Mouse (Mus musculus) intestine, embryonic 16.5 days (tissue): ENCODE data around the gene Cdc37l1. TPM values are rescaled to one million over a fixed set of nuclear protein-coding genes. Genes with fewer than 3 reads are reported as not detected.
"Not testable (repeated sequence)": the region's sequence is repeated elsewhere in the genome, so short reads cannot be mapped to it uniquely, and the experiment has no call there.

Experiments
- ATAC-seq: fragments of 200-750 bp; cut with Nextera tagmentation; 2 replicates; pipeline ENCODE4 v1.8.0; 2017; ENCODE audit warnings: moderate TSS enrichment, moderate library complexity
- H3K27ac ChIP-seq: fragments of 300-500 bp; sonication (generic); 2 replicates; pipeline ENCODE4 v1.5.1; 2014; ENCODE audit warnings: mild to moderate bottlenecking, low read length
- H3K27me3 ChIP-seq: fragments of 300-500 bp; sonication (generic); replicated peaks from 2 replicates; pipeline ENCODE4 v1.6.1; 2014; ENCODE audit warnings: low read length, control low read depth, mixed read lengths; ENCODE audit not compliant: control insufficient read depth, insufficient read depth
- H3K36me3 ChIP-seq: fragments of 300-500 bp; sonication (generic); 2 replicates; pipeline ENCODE4 v1.6.1; 2014; ENCODE audit warnings: low read length, control low read depth; ENCODE audit not compliant: control insufficient read depth, insufficient read depth
- H3K4me1 ChIP-seq: fragments of 300-500 bp; sonication (generic); 2 replicates; pipeline ENCODE4 v1.6.1; 2014; ENCODE audit warnings: low read length, control low read depth, mixed read lengths; ENCODE audit not compliant: control insufficient read depth, insufficient read depth
- H3K4me2 ChIP-seq: fragments of 300-500 bp; sonication (generic); 2 replicates; pipeline ENCODE4 v1.6.1; 2014; ENCODE audit warnings: low read depth, low read length, control low read depth
- H3K4me3 ChIP-seq: fragments of 300-500 bp; sonication (generic); 2 replicates; pipeline ENCODE4 v1.5.1; 2014; ENCODE audit warnings: mild to moderate bottlenecking, low read length
- H3K9ac ChIP-seq: fragments of 300-500 bp; sonication (generic); 2 replicates; pipeline ENCODE4 v1.6.1; 2014; ENCODE audit warnings: low read depth, low read length
- H3K9me3 ChIP-seq: fragments of 300-500 bp; sonication (generic); 2 replicates; pipeline ENCODE4 v1.6.1; 2016; ENCODE audit warnings: low read length, control low read depth; ENCODE audit not compliant: control insufficient read depth
- WGBS: fragments of 180-500 bp; shearing (Covaris S2); extraction: QIAGEN DNeasy Blood & Tissue Kit; methylation state at CpG from one replicate; pipeline ENCODE4 v1.1.7; 2014; 5-methylcytosine and 5-hydroxymethylcytosine counted together
- polyA plus RNA-seq: library from polyadenylated mRNA; unstranded; fragments of >200 nt; fragmentation: Nextera tagmentation; extraction: Ambion mirVana; gene quantifications from 2 replicates; pipeline ENCODE4 v1.2.1, GENCODE M21; 2015

Gene Cdc37l1
- polyA plus RNA-seq, 1 experiment from 2014 or later: 27.2 TPM

GRCm38 (mm10) chr19:28994870-28995269 lies 4.7 kb downstream of the Cdc37l1 start:
- H3K4me1 ChIP-seq: peaks cover 7% of the 10 kb centered on the region
- H3K4me2 ChIP-seq: no peak overlapping the region
- peaks cover 5% of the 10 kb centered on the region; the same call in 1 of the 2 replicates for H3K36me3 ChIP-seq
- WGBS: 74% methylated on average over 7 of the region's 7 CpGs
- H3K27ac ChIP-seq: no peak overlapping the region
- no peaks in the 10 kb centered on the region for H3K9me3 ChIP-seq
- H3K9ac ChIP-seq: no peak overlapping the region
- no peak overlapping the region for H3K4me3 ChIP-seq
- no peaks in the 10 kb centered on the region for H3K27me3 ChIP-seq
- no peak for ATAC-seq

GRCm38 (mm10) chr19:28995366-28995765 lies 5.2 kb downstream of the Cdc37l1 start:
- no peak overlapping the region for H3K4me2 ChIP-seq
- peaks cover 7% of the 10 kb centered on the region for H3K4me1 ChIP-seq
- 92% methylated on average over 5 of the region's 5 CpGs for WGBS
- no peak overlapping the region for H3K4me3 ChIP-seq
- H3K36me3 ChIP-seq: peaks cover 5% of the 10 kb centered on the region; the same call in 1 of the 2 replicates
- H3K27ac ChIP-seq: no peak overlapping the region
- H3K9me3 ChIP-seq: no peaks in the 10 kb centered on the region
- no peak overlapping the region for H3K9ac ChIP-seq
- H3K27me3 ChIP-seq: no peaks in the 10 kb centered on the region
- ATAC-seq: no peak

- Histone ChIP-seq H3K27ac (no peak overlapping the region), H3K9ac (no peak overlapping the region), H3K36me3 (peaks cover 9% of the 10 kb centered on the region; the same call in 1 of the 2 replicates), H3K9me3 (no peaks in the 10 kb centered on the region), H3K27me3 (no peaks in the 10 kb centered on the region), H3K4me2 (no peak overlapping the region), H3K4me3 (no peak overlapping the region), H3K4me1 (no peaks in the 10 kb centered on the region)
- no peak for ATAC-seq
- WGBS: 76% methylated on average over 4 of the region's 4 CpGs
These were observed 8.0 kb downstream of the Cdc37l1 start for GRCm38 (mm10) chr19:28997976-28998630.

- not testable (repeated sequence) for H3K4me3 ChIP-seq, ATAC-seq, H3K9me3 ChIP-seq, H3K27me3 ChIP-seq, H3K4me2 ChIP-seq, H3K36me3 ChIP-seq, H3K27ac ChIP-seq, H3K4me1 ChIP-seq, H3K9ac ChIP-seq
- 96% methylated on average over 16 of the region's 16 CpGs for WGBS
These were observed 10.2 kb downstream of the Cdc37l1 start for GRCm38 (mm10) chr19:29000321-29000720.

- Histone ChIP-seq H3K4me3 (no peak overlapping the region), H3K36me3 (0 out of 2 replicates have a peak, but pooled peaks cover 9% of the 10 kb centered on the region)
- no peak for ATAC-seq
These were observed 18.0 kb downstream of the Cdc37l1 start for GRCm38 (mm10) chr19:29008069-29008706.

GRCm38 (mm10) chr19:29009046-29009445 lies 18.9 kb downstream of the Cdc37l1 start:
- Histone ChIP-seq H3K4me3 (no peak overlapping the region), H3K9ac (no peak overlapping the region), H3K4me1 (no peaks in the 10 kb centered on the region), H3K4me2 (no peak overlapping the region), H3K36me3 (0 out of 2 replicates have a peak, but pooled peaks cover 9% of the 10 kb centered on the region), H3K27me3 (no peaks in the 10 kb centered on the region), H3K27ac (no peak overlapping the region), H3K9me3 (no peaks in the 10 kb centered on the region)
- WGBS: 96% methylated on average over 11 of the region's 11 CpGs
- no peak for ATAC-seq

More at GRCm38 (mm10) chr19:29008069-29008706, 18.0 kb downstream of the Cdc37l1 start:
- Histone ChIP-seq H3K27me3 (no peaks in the 10 kb centered on the region), H3K9me3 (no peaks in the 10 kb centered on the region), H3K27ac (no peak overlapping the region), H3K4me1 (no peaks in the 10 kb centered on the region), H3K9ac (no peak overlapping the region), H3K4me2 (no peak overlapping the region)
- 66% methylated on average over 3 of the region's 3 CpGs for WGBS

- H3K27ac ChIP-seq: no peak overlapping the region
- H3K4me3 ChIP-seq: no peak overlapping the region
- 0 out of 2 replicates have a peak, but pooled peaks cover 7% of the 10 kb centered on the region for H3K36me3 ChIP-seq
- H3K4me1 ChIP-seq: no peaks in the 10 kb centered on the region
- H3K4me2 ChIP-seq: no peak overlapping the region
- no peak overlapping the region for H3K9ac ChIP-seq
- H3K9me3 ChIP-seq: no peaks in the 10 kb centered on the region
- ATAC-seq: no peak
- WGBS: 86% methylated on average over 12 of the region's 12 CpGs
- H3K27me3 ChIP-seq: no peaks in the 10 kb centered on the region
These were observed 21.3 kb downstream of the Cdc37l1 start for GRCm38 (mm10) chr19:29011355-29011990.

- Histone ChIP-seq H3K4me3 (no peak overlapping the region), H3K4me1 (no peaks in the 10 kb centered on the region), H3K9me3 (no peaks in the 10 kb centered on the region), H3K27ac (no peak overlapping the region), H3K27me3 (no peaks in the 10 kb centered on the region), H3K36me3 (no peaks in the 10 kb centered on the region; the same call in 1 of the 2 replicates), H3K4me2 (no peak overlapping the region), H3K9ac (no peak overlapping the region)
- no peak for ATAC-seq
- WGBS: 71% methylated on average over 5 of the region's 5 CpGs
These were observed 24.4 kb downstream of the Cdc37l1 start for GRCm38 (mm10) chr19:29014466-29015055.
